Mouse (Mus musculus) kidney, postnatal 14 days (tissue): Measurements from ENCODE around the gene Tmem164.
A peak's percentile ranks its signal among the peaks of the same experiment; 100 is the strongest.
"Not testable (repeated sequence)": the region's sequence is repeated elsewhere in the genome, so short reads cannot be mapped to it uniquely, and the experiment has no call there.

Source experiments
- DNase-seq: peaks from one replicate; pipeline ENCODE4 v3.0.0; 2022; ENCODE audit warnings: mixed read lengths

The Tmem164 gene

GRCm38 (mm10) chrX:142681056-142681615, at the start of gene Tmem164:
Tmem164 (plus strand) TSS chrX:142681406.
- DNase-seq: peak; percentile 87

GRCm38 (mm10) chrX:142632990-142633389, 48.2 kb upstream of the Tmem164 start:
- not testable (repeated sequence) for DNase-seq

- DNase-seq: no peak
Observed at GRCm38 (mm10) chrX:142647202-142647601, 34.0 kb upstream of the Tmem164 start.

- no peak for DNase-seq
Observed at GRCm38 (mm10) chrX:142650117-142650764, 31.0 kb upstream of the Tmem164 start.

GRCm38 (mm10) chrX:142664704-142665422, 16.3 kb upstream of the Tmem164 start:
- DNase-seq: no peak

GRCm38 (mm10) chrX:142665423-142665805, 15.8 kb upstream of the Tmem164 start:
- no peak for DNase-seq

GRCm38 (mm10) chrX:142669312-142670091, 11.7 kb upstream of the Tmem164 start:
- DNase-seq: no peak

- DNase-seq: no peak
Observed at GRCm38 (mm10) chrX:142670121-142670520, 11.1 kb upstream of the Tmem164 start.

GRCm38 (mm10) chrX:142671141-142671540, 10.1 kb upstream of the Tmem164 start:
- DNase-seq: no peak

GRCm38 (mm10) chrX:142672701-142673100, 8.5 kb upstream of the Tmem164 start:
- no peak for DNase-seq

GRCm38 (mm10) chrX:142677193-142677592, 4.0 kb upstream of the Tmem164 start:
- DNase-seq: no peak

GRCm38 (mm10) chrX:142678499-142679474, 2.4 kb upstream of the Tmem164 start:
- DNase-seq: no peak

GRCm38 (mm10) chrX:142679502-142680250, 1.5 kb upstream of the Tmem164 start:
- DNase-seq: no peak

- no peak for DNase-seq
Observed at GRCm38 (mm10) chrX:142680391-142681055, 683 bp upstream of the Tmem164 start.

- peak; percentile 80 for DNase-seq
Observed at GRCm38 (mm10) chrX:142681616-142682141, 473 bp downstream of the Tmem164 start.

- peak; percentile 16 for DNase-seq
Observed at GRCm38 (mm10) chrX:142682176-142682820, 1.1 kb downstream of the Tmem164 start.

- peak; percentile 51 for DNase-seq
Observed at GRCm38 (mm10) chrX:142682990-142683389, 1.8 kb downstream of the Tmem164 start.

GRCm38 (mm10) chrX:142684674-142685073, 3.5 kb downstream of the Tmem164 start:
- no peak for DNase-seq

GRCm38 (mm10) chrX:142685676-142686075, 4.5 kb downstream of the Tmem164 start:
- peak; percentile 20 for DNase-seq

- no peak for DNase-seq
Observed at GRCm38 (mm10) chrX:142688509-142688908, 7.3 kb downstream of the Tmem164 start.
